Mouse (Mus musculus): Measurements from ENCODE around the gene Mrps15. TPM values are rescaled to one million over a fixed set of nuclear protein-coding genes. Genes with fewer than 3 reads are reported as not detected.

The Mrps15 gene
- polyA plus RNA-seq, 1 experiment from 2014 or later = 118 TPM

Other genes with a start within 250 kb of the Mrps15 start
- gene Csf3r, start 22.4 kb upstream of the Mrps15 start, polyA plus RNA-seq (2015; fragmentation: Nextera tagmentation; extraction: Ambion mirVana) = 0.43 and 0.48 TPM in 2 replicates
- gene Oscp1, start 11.6 kb downstream of the Mrps15 start, polyA plus RNA-seq (2015; fragmentation: Nextera tagmentation; extraction: Ambion mirVana) = 4.8 and 5.0 TPM in 2 replicates
- 55.9 and 61.0 TPM in 2 replicates for gene Lsm10, start 49.7 kb downstream of the Mrps15 start, polyA plus RNA-seq (2015; fragmentation: Nextera tagmentation; extraction: Ambion mirVana)
- 26.5 and 28.8 TPM in 2 replicates for gene Stk40, start 57.0 kb downstream of the Mrps15 start, polyA plus RNA-seq (2015; fragmentation: Nextera tagmentation; extraction: Ambion mirVana)
- gene Eva1b, start 100.8 kb downstream of the Mrps15 start, polyA plus RNA-seq (2015; fragmentation: Nextera tagmentation; extraction: Ambion mirVana) = 28.2 and 28.7 TPM in 2 replicates
- 2.2 and 2.7 TPM in 2 replicates for gene Sh3d21, start 116.6 kb downstream of the Mrps15 start, polyA plus RNA-seq (2015; fragmentation: Nextera tagmentation; extraction: Ambion mirVana)
- 173 and 202 TPM in 2 replicates for gene Thrap3, start 155.8 kb downstream of the Mrps15 start, polyA plus RNA-seq (2015; fragmentation: Nextera tagmentation; extraction: Ambion mirVana)
- gene Map7d1, start 209.4 kb downstream of the Mrps15 start, polyA plus RNA-seq (2015; fragmentation: Nextera tagmentation; extraction: Ambion mirVana) = 15.9 and 18.2 TPM in 2 replicates
- 112 and 123 TPM in 2 replicates for gene Trappc3, start 215.4 kb downstream of the Mrps15 start, polyA plus RNA-seq (2015; fragmentation: Nextera tagmentation; extraction: Ambion mirVana)
- 3.1 and 3.5 TPM in 2 replicates for gene Col8a2, start 239.9 kb downstream of the Mrps15 start, polyA plus RNA-seq (2015; fragmentation: Nextera tagmentation; extraction: Ambion mirVana)

Data from thymus, postnatal 0 days (tissue).